Mouse (Mus musculus) intestine, postnatal 0 days (tissue): ENCODE results near the gene Atp6v0e. TPM values are rescaled to one million over a fixed set of nuclear protein-coding genes. Genes with fewer than 3 reads are reported as not detected.

ENCODE experiments used
- ATAC-seq: fragments of 200-750 bp; cut with Nextera tagmentation; 2 replicates; pipeline ENCODE4 v1.8.0; 2017; ENCODE audit warnings: mild to moderate bottlenecking, moderate TSS enrichment, moderate library complexity
- H3K27ac ChIP-seq: fragments of 300-500 bp; sonication (generic); 2 replicates; pipeline ENCODE4 v1.5.1; 2014; ENCODE audit warnings: mild to moderate bottlenecking, low read depth, low read length, moderate library complexity
- H3K27me3 ChIP-seq: fragments of 300-500 bp; sonication (generic); replicated peaks from 2 replicates; pipeline ENCODE4 v1.6.1; 2014; ENCODE audit warnings: low read length, mixed read lengths; ENCODE audit not compliant: control insufficient read depth, insufficient read depth
- H3K36me3 ChIP-seq: fragments of 300-500 bp; sonication (generic); 2 replicates; pipeline ENCODE4 v1.6.1; 2014; ENCODE audit warnings: mild to moderate bottlenecking, moderate library complexity; ENCODE audit not compliant: control insufficient read depth, insufficient read depth
- H3K4me1 ChIP-seq: fragments of 300-500 bp; sonication (generic); replicated peaks from 2 replicates; pipeline ENCODE4 v1.6.1; 2014; ENCODE audit warnings: antibody characterized with exemption, low read length, mixed read lengths; ENCODE audit not compliant: control insufficient read depth, insufficient read depth
- H3K4me2 ChIP-seq: fragments of 300-500 bp; sonication (generic); replicated peaks from 2 replicates; pipeline ENCODE4 v1.6.1; 2014; ENCODE audit warnings: low read depth, mild to moderate bottlenecking, moderate library complexity
- H3K4me3 ChIP-seq: fragments of 300-500 bp; sonication (generic); 2 replicates; pipeline ENCODE4 v1.5.1; 2014; ENCODE audit warnings: low read depth, low read length
- H3K9ac ChIP-seq: fragments of 300-500 bp; sonication (generic); 2 replicates; pipeline ENCODE4 v1.6.1; 2014; ENCODE audit warnings: mild to moderate bottlenecking, low read depth, low read length
- H3K9me3 ChIP-seq: fragments of 300-500 bp; sonication (generic); 2 replicates; pipeline ENCODE4 v1.6.1; 2016; ENCODE audit warnings: mixed run types; ENCODE audit not compliant: control insufficient read depth
- CTCF ChIP-seq: sonication (generic); IDR thresholded peaks from 2 replicates; pipeline ENCODE4 v1.5.1; 2016; ENCODE audit warnings: low read depth, mild to moderate bottlenecking, control low read depth, antibody characterized with exemption, moderate library complexity
- WGBS: fragments of 180-500 bp; shearing (Covaris S2); extraction: QIAGEN DNeasy Blood & Tissue Kit; methylation state at CpG from one replicate; pipeline ENCODE4 v1.1.7; 2014; 5-methylcytosine and 5-hydroxymethylcytosine counted together
- polyA plus RNA-seq: library from polyadenylated mRNA; unstranded; fragments of >200 nt; fragmentation: Nextera tagmentation; extraction: Ambion mirVana; gene quantifications from 2 replicates; pipeline ENCODE4 v1.2.1, GENCODE M21; 2015

Gene Atp6v0e
- polyA plus RNA-seq, 1 experiment from 2014 or later: 571 TPM

GRCm38 (mm10) chr17:26658854-26659572, 4.0 kb upstream of the Atp6v0e start:
- no peak for ATAC-seq
- no peak overlapping the region for H3K4me3 ChIP-seq

GRCm38 (mm10) chr17:26659573-26659915, 3.5 kb upstream of the Atp6v0e start:
- Histone ChIP-seq H3K9ac (no peak overlapping the region), H3K4me3 (no peak overlapping the region), H3K36me3 (peaks cover 26% of the 10 kb centered on the region), H3K9me3 (no peaks in the 10 kb centered on the region), H3K27ac (no peak overlapping the region), H3K27me3 (no peaks in the 10 kb centered on the region), H3K4me2 (no peak overlapping the region), H3K4me1 (peaks cover 6% of the 10 kb centered on the region)
- TF ChIP-seq CTCF: no peak
- ATAC-seq: no peak
- WGBS: 89% methylated on average over 3 of the region's 3 CpGs

More at GRCm38 (mm10) chr17:26658854-26659572, 4.0 kb upstream of the Atp6v0e start:
- H3K27ac ChIP-seq: no peak overlapping the region
- WGBS: 36% methylated on average over 18 of the region's 21 CpGs
- peaks cover 4% of the 10 kb centered on the region for H3K4me1 ChIP-seq
- H3K36me3 ChIP-seq: peaks cover 26% of the 10 kb centered on the region
- TF ChIP-seq CTCF: no peak
- no peak overlapping the region for H3K4me2 ChIP-seq
- H3K9me3 ChIP-seq: no peaks in the 10 kb centered on the region
- no peak overlapping the region for H3K9ac ChIP-seq
- H3K27me3 ChIP-seq: no peaks in the 10 kb centered on the region

GRCm38 (mm10) chr17:26660192-26660912, 2.7 kb upstream of the Atp6v0e start:
- H3K9ac ChIP-seq: no peak overlapping the region
- peak; percentile 23; the same call in 1 of the 2 replicates for ATAC-seq

GRCm38 (mm10) chr17:26662204-26662603, 827 bp upstream of the Atp6v0e start:
- TF ChIP-seq CTCF: no peak
- Histone ChIP-seq H3K9ac (no peak overlapping the region), H3K4me1 (peaks cover 6% of the 10 kb centered on the region), H3K27me3 (no peaks in the 10 kb centered on the region), H3K4me2 (no peak overlapping the region), H3K27ac (no peak overlapping the region), H3K9me3 (no peaks in the 10 kb centered on the region), H3K4me3 (no peak overlapping the region), H3K36me3 (0 out of 2 replicates have a peak, but pooled peaks cover 2% of the 10 kb centered on the region)
- 82% methylated on average over 5 of the region's 5 CpGs for WGBS
- ATAC-seq: no peak

More at GRCm38 (mm10) chr17:26660192-26660912, 2.7 kb upstream of the Atp6v0e start:
- Histone ChIP-seq H3K4me1 (peaks cover 6% of the 10 kb centered on the region), H3K4me2 (no peak overlapping the region), H3K27me3 (no peaks in the 10 kb centered on the region), H3K9me3 (no peaks in the 10 kb centered on the region), H3K27ac (no peak overlapping the region), H3K4me3 (no peak overlapping the region), H3K36me3 (peaks cover 19% of the 10 kb centered on the region; the same call in 1 of the 2 replicates)
- peak; percentile 84 for TF ChIP-seq CTCF
- 23% methylated on average over 20 of the region's 21 CpGs for WGBS

GRCm38 (mm10) chr17:26665600-26665999, 2.6 kb downstream of the Atp6v0e start:
- no peak for ATAC-seq
- H3K36me3 ChIP-seq: no peaks in the 10 kb centered on the region

GRCm38 (mm10) chr17:26671268-26671667, 8.2 kb downstream of the Atp6v0e start:
- no peak for ATAC-seq
- Histone ChIP-seq H3K27me3 (0 out of 2 replicates have a peak, but pooled peaks cover 4% of the 10 kb centered on the region), H3K4me2 (no peak overlapping the region), H3K36me3 (no peaks in the 10 kb centered on the region), H3K4me3 (no peak overlapping the region), H3K27ac (no peak overlapping the region), H3K9ac (no peak overlapping the region), H3K9me3 (no peaks in the 10 kb centered on the region), H3K4me1 (no peaks in the 10 kb centered on the region)
- TF ChIP-seq CTCF: no peak
- 61% methylated on average over 4 of the region's 4 CpGs for WGBS

More at GRCm38 (mm10) chr17:26665600-26665999, 2.6 kb downstream of the Atp6v0e start:
- no peak overlapping the region for H3K4me2 ChIP-seq
- WGBS: 82% methylated on average over 4 of the region's 4 CpGs
- no peak overlapping the region for H3K4me3 ChIP-seq
- H3K27ac ChIP-seq: no peak overlapping the region
- no peak for TF ChIP-seq CTCF
- H3K9ac ChIP-seq: no peak overlapping the region
- no peaks in the 10 kb centered on the region for H3K27me3 ChIP-seq
- H3K9me3 ChIP-seq: no peaks in the 10 kb centered on the region
- peaks cover 6% of the 10 kb centered on the region for H3K4me1 ChIP-seq
